Mouse (Mus musculus) myocyte (in vitro differentiated cells): ENCODE measurements around the gene Dennd1a.

ENCODE experiments used
- CEBPB ChIP-seq: IDR thresholded peaks from 2 replicates; pipeline ENCODE4 v1.6.1; 2011; ENCODE audit warnings: mild to moderate bottlenecking, moderate library complexity; ENCODE audit not compliant: poor library complexity, insufficient read depth, severe bottlenecking
- E2F4 ChIP-seq: IDR thresholded peaks from one replicate; pipeline ENCODE4 v1.6.1; 2011; ENCODE audit warnings: mild to moderate bottlenecking, control low read depth, moderate library complexity; ENCODE audit not compliant: insufficient read depth
- MAX ChIP-seq: IDR thresholded peaks from one replicate; pipeline ENCODE4 v1.6.1; 2011; ENCODE audit warnings: low read depth, mild to moderate bottlenecking, control low read depth
- MYOD1 ChIP-seq, 3 experiments: IDR thresholded peaks; one replicate each; pipeline ENCODE4 v1.6.1; 2011; ENCODE audit warnings: control low read depth in 2 of 3, low read depth in 2 of 3, mild to moderate bottlenecking in 2 of 3, moderate library complexity in 1 of 3; ENCODE audit not compliant: insufficient read length in 2 of 3, control insufficient read depth in 1 of 3
- MYOG ChIP-seq, 3 experiments: IDR thresholded peaks; one replicate each; pipeline ENCODE4 v1.6.1; 2011; ENCODE audit warnings: control low read depth in 2 of 3, low read depth in 2 of 3, mild to moderate bottlenecking in 2 of 3; ENCODE audit not compliant: insufficient read length in 2 of 3, control insufficient read depth in 1 of 3, insufficient read depth in 1 of 3
- POLR2A ChIP-seq: IDR thresholded peaks from one replicate; pipeline ENCODE4 v1.6.1; 2011; ENCODE audit warnings: low read depth, mild to moderate bottlenecking, control low read depth, moderate library complexity; ENCODE audit not compliant: insufficient read length
- POLR2AphosphoS2 ChIP-seq: IDR thresholded peaks from one replicate; pipeline ENCODE4 v1.6.1; 2011; ENCODE audit warnings: low read depth, control low read depth; ENCODE audit not compliant: insufficient read length
- REST ChIP-seq: IDR thresholded peaks from one replicate; pipeline ENCODE4 v1.6.1; 2011; ENCODE audit warnings: mild to moderate bottlenecking, control low read depth, moderate library complexity; ENCODE audit not compliant: insufficient read depth, insufficient read length
- TCF12 ChIP-seq: IDR thresholded peaks from one replicate; pipeline ENCODE4 v1.6.1; 2011; ENCODE audit warnings: mild to moderate bottlenecking, control low read depth; ENCODE audit not compliant: poor library complexity, insufficient read depth, severe bottlenecking
- TCF3 ChIP-seq: IDR thresholded peaks from one replicate; pipeline ENCODE4 v1.6.1; 2011; ENCODE audit warnings: low read depth, control low read depth; ENCODE audit not compliant: insufficient read length
- USF1 ChIP-seq: IDR thresholded peaks from one replicate; pipeline ENCODE4 v1.6.1; 2011; ENCODE audit warnings: low read depth, mild to moderate bottlenecking, control low read depth, moderate library complexity

DNA sequence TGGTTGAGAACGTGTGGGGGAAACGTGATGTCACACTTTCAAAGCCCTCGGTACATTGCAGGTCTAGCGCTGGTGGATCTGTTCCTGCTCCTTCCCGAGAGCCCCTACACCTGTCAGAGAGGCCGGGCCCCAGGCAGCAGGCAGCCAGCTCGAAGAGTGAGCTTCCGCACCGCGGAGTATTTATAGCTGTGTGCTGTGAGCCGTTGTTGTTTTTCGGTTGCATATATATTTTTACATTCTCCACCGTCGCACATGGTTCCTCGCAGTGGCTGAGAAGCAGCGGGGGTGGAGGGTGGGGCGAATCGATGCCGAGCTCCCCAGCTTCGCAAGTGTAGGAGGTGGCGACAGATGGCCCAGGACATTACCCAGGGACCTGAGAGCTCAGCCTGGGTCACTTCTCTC lies 522.1 kb downstream of the Dennd1a start:
- no peak for TF ChIP-seq POLR2A
- TF ChIP-seq E2F4: no peak
- TF ChIP-seq CEBPB: no peak
- TF ChIP-seq MYOG (IDR thresholded peaks at IDR 0.05; ENCODE audit: control insufficient read depth in 1 of 3, insufficient read depth in 1 of 3, insufficient read length in 2 of 3, low read depth in 2 of 3): no peak
- TF ChIP-seq POLR2AphosphoS2: no peak
- TF ChIP-seq MAX: no peak
- no peak for TF ChIP-seq REST
- TF ChIP-seq TCF12: no peak
- no peak for TF ChIP-seq USF1
- no peak for TF ChIP-seq TCF3
- TF ChIP-seq MYOD1 (IDR thresholded peaks at IDR 0.05; ENCODE audit: control insufficient read depth in 1 of 3, insufficient read length in 2 of 3, low read depth in 2 of 3): no peak
